Mouse (Mus musculus) heart, adult 2 months (tissue): ENCODE results near the gene Ncoa5.
A peak's percentile ranks its signal among the peaks of the same experiment; 100 is the strongest.

Source experiments
- CTCF ChIP-seq: fragments of 200-600 bp; IDR thresholded peaks from 2 replicates; pipeline ENCODE4 v1.8.1; 2022; ENCODE audit warnings: antibody characterized with exemption, mild to moderate bottlenecking, moderate library complexity
- EP300 ChIP-seq: fragments of 200-500 bp; IDR thresholded peaks from 2 replicates; pipeline ENCODE4 v1.6.1; 2011; ENCODE audit warnings: low read depth, low read length, control low read depth; ENCODE audit not compliant: insufficient read depth
- POLR2A ChIP-seq: fragments of 200-500 bp; IDR thresholded peaks from 2 replicates; pipeline ENCODE4 v1.6.1; 2011; ENCODE audit warnings: mild to moderate bottlenecking, low read depth, low read length, control low read depth; ENCODE audit not compliant: insufficient read depth

DNA sequence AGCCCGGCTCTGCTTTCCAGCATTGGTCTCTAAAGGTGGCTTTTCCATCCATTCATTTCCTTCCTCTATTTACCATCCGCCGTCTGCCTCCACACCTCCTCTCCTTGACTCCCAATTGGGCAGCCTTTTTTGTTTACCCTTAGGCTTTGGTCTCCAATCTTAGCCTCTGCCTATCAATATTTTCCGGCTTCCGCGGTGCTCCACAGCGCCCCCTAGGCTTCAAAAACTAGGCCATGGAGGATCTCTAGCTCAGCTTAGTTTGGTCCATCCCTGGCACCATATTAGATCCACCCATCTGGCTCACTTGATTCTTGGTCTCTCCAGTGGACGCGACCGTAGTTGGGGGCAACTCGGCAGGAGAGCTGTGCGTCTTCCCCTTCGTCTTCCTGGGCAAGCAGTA, 84.2 kb downstream of the Ncoa5 start:
- TF ChIP-seq EP300 (no peak), CTCF (peak; percentile 47), POLR2A (no peak)
